Mouse (Mus musculus) limb, embryonic 10.5 days (tissue): ENCODE results near the gene Efcab10. TPM values are rescaled to one million over a fixed set of nuclear protein-coding genes. Genes with fewer than 3 reads are reported as not detected.
A peak's percentile ranks its signal among the peaks of the same experiment; 100 is the strongest.

Source experiments
- DNase-seq: peaks from one replicate; pipeline ENCODE4 v3.0.0-alpha.2; 2017; ENCODE audit warnings: low spot score
- H3K27ac ChIP-seq: fragments of 300-500 bp; sonication (generic); 2 replicates; pipeline ENCODE4 v1.5.1; 2016; ENCODE audit warnings: mild to moderate bottlenecking
- H3K27me3 ChIP-seq: fragments of 300-500 bp; sonication (generic); 2 replicates; pipeline ENCODE4 v1.6.1; 2016; ENCODE audit warnings: low read depth, mild to moderate bottlenecking; ENCODE audit not compliant: poor library complexity, severe bottlenecking
- H3K36me3 ChIP-seq: fragments of 300-500 bp; sonication (generic); 2 replicates; pipeline ENCODE4 v1.6.1; 2016; ENCODE audit warnings: mild to moderate bottlenecking, moderate library complexity
- H3K4me1 ChIP-seq: fragments of 300-500 bp; sonication (generic); 2 replicates; pipeline ENCODE4 v1.6.1; 2016
- H3K4me3 ChIP-seq: fragments of 300-500 bp; sonication (generic); 2 replicates; pipeline ENCODE4 v1.5.1; 2016; ENCODE audit warnings: mild to moderate bottlenecking, moderate library complexity
- H3K9me3 ChIP-seq: fragments of 300-500 bp; sonication (generic); replicated peaks from 2 replicates; pipeline ENCODE4 v1.6.1; 2016; ENCODE audit warnings: mild to moderate bottlenecking
- WGBS: fragments of 180-500 bp; shearing (Covaris S2); methylation state at CpG from one replicate; pipeline ENCODE4 v1.1.7; 2016; 5-methylcytosine and 5-hydroxymethylcytosine counted together
- polyA plus RNA-seq: library from polyadenylated mRNA; unstranded; fragments of >200 nt; fragmentation: Nextera tagmentation; extraction: Ambion mirVana; gene quantifications from 2 replicates; pipeline ENCODE4 v1.2.1, GENCODE M21; 2016

Gene Efcab10
- polyA plus RNA-seq, 1 experiment from 2014 or later, result 0.83 TPM

DNA sequence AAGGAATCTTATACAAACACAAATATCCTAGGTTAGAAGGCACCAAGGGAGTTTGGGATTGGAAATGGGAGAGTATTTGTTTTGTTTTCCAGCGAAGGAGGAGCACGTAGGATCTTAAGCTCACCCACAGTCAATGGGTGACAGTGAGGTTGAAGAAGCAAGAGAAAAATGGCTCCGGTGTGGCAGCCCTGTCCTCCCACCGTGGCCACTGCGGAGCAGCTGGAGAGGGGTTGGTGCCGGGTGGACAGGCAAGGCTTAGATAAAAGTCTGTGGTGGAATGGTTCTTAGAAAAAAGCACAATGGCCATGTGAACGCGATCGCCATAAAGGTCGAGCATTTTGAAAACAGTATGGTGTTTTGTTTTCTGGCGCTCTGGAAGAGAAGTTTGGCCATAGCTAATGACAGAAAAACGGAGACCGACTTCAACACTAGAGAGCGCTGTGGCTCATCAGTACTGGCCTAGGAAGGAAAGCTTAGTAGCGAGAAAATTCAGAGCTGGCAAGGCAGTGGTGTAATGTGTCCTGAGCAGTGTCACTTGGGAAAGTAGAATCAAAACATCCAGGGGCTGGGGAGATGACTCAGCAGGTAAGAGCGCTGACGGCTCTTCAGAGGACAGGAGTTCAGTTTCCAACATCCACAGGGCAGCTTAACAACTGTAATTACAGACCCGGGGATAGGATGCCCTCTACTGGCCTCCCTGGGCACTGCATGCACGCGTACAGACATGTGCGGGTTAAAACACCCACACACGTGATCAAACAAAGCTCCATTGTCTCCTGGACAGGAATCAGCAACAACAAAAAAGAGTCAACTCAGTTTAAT, 14.8 kb upstream of the Efcab10 start:
- H3K36me3 ChIP-seq, result no peaks in the 10 kb centered on the region
- H3K9me3 ChIP-seq, result no peaks in the 10 kb centered on the region
- no peaks in the 10 kb centered on the region for H3K27me3 ChIP-seq
- DNase-seq, result peak; percentile 91
- 20% methylated on average over 22 of the region's 22 CpGs for WGBS
- peak overlapping the region; percentile 44 for H3K4me3 ChIP-seq
- peak overlapping the region; percentile 14 for H3K27ac ChIP-seq
- H3K4me1 ChIP-seq, result 0 out of 2 replicates have a peak, but pooled peaks cover 4% of the 10 kb centered on the region

DNA sequence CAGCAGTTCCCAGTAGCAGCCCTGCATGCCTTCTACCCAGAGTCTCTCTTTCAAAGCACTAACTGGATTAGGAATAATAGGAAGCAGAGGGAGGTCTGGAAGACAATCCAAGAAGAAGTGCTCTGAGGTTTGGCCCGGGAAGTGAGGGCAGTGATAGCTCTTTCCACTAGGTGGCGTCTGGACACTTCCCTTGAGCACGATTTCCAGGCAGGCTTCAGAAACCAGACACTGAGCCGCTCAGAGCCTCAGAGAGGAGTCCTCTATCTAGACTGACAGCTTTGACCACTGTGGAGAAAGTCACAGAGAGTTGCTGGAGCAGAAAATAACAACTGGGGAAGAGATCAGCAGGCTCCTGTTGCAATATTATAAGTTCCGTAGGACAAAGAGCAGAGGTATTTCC, 5.8 kb upstream of the Efcab10 start:
- H3K9me3 ChIP-seq, result no peaks in the 10 kb centered on the region
- no peaks in the 10 kb centered on the region for H3K27me3 ChIP-seq
- DNase-seq, result peak; percentile 79
- peaks cover 5% of the 10 kb centered on the region; the same call in 1 of the 2 replicates for H3K4me1 ChIP-seq
- WGBS, result 10% methylated on average over 5 of the region's 5 CpGs
- no peak overlapping the region for H3K4me3 ChIP-seq
- no peak overlapping the region for H3K27ac ChIP-seq
- H3K36me3 ChIP-seq, result no peaks in the 10 kb centered on the region

DNA sequence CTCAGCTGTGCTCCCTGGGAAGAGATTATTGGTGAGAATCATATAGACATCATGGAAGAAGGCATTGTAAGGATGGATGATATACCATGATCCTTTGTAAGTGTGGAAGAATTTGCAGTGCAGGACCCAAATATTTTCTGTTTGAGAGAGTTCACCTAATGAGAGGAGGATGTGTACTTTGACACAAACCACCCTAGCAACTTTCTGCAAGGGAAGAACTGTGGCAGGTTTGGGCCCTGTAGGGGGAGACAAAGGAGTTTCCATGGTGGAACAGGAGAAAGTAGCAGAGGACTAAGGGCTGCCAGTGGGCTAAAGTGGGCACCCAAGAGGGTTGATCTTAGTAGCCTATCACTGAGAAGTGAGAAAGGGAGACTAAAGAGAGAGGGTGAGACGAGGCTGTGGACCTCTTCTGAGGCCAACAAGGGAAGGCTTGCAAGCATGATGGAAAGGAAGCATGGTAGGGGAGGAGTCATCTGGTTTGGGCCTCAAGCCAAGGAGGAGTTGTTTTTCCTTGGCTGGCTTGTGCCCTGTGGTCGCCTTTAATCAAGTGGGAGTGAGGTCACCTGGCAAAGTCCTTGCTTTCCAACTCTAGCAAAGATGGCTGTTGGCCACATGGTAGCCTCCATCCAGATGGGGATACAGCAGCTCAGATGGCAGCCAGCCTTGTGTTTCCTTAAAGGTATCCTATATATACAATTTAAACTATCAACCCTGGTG, 3.7 kb upstream of the Efcab10 start:
- DNase-seq, result no peak
- no peaks in the 10 kb centered on the region for H3K36me3 ChIP-seq
- H3K9me3 ChIP-seq, result no peaks in the 10 kb centered on the region
- H3K4me3 ChIP-seq, result no peak overlapping the region
- H3K4me1 ChIP-seq, result peaks cover 16% of the 10 kb centered on the region
- WGBS, result 77% methylated on average over 2 of the region's 2 CpGs
- H3K27ac ChIP-seq, result no peak overlapping the region
- H3K27me3 ChIP-seq, result no peaks in the 10 kb centered on the region

DNA sequence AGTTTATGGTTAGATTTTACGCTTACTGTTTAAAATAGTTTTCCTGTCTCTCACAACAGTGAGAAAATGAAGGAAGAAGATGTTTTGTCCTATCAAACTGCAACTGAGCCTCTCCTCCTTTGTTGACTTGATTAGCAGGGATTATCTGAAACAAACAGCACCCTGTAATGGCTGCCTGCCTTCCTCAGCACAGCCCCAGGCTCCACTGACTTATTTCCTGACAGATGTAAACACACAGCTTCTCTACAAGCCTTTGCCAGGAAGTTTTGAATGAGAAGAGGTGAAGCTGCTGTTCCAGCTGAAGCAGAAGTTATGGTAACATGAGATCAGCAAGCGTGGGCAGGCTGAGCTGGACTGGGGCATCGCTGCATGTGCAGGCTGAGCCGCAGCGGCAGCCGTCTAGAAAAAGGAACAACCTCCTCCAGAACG, 8.6 kb downstream of the Efcab10 start:
- no peaks in the 10 kb centered on the region for H3K27me3 ChIP-seq
- no peaks in the 10 kb centered on the region for H3K4me1 ChIP-seq
- DNase-seq, result no peak
- H3K27ac ChIP-seq, result no peak overlapping the region
- no peak overlapping the region for H3K4me3 ChIP-seq
- WGBS, result 72% methylated on average over 7 of the region's 7 CpGs
- no peaks in the 10 kb centered on the region for H3K36me3 ChIP-seq
- no peaks in the 10 kb centered on the region for H3K9me3 ChIP-seq

DNA sequence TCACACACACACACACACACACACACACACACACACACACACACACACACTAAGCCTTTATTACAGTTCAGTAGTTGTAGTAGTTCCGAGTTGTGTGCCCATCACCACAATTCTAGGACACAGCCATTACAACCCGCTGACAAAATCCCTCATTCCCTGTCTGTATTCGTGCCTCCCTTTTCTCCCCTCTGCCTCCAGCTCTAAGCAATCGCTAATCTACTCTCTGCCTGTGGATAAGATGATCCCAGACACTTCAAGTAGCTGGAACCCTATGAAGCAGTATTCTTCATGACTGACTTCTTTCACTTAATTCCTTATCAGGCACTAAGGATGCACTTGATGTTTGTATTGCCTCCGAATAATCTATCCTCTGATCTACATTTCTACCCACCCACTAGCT, 10.3 kb downstream of the Efcab10 start:
- no peaks in the 10 kb centered on the region for H3K9me3 ChIP-seq
- no peaks in the 10 kb centered on the region for H3K27me3 ChIP-seq
- no peaks in the 10 kb centered on the region for H3K36me3 ChIP-seq
- no peaks in the 10 kb centered on the region for H3K4me1 ChIP-seq
- H3K27ac ChIP-seq, result no peak overlapping the region
- no peak overlapping the region for H3K4me3 ChIP-seq
- 80% methylated on average over 5 of the region's 5 CpGs for WGBS
- DNase-seq, result no peak

DNA sequence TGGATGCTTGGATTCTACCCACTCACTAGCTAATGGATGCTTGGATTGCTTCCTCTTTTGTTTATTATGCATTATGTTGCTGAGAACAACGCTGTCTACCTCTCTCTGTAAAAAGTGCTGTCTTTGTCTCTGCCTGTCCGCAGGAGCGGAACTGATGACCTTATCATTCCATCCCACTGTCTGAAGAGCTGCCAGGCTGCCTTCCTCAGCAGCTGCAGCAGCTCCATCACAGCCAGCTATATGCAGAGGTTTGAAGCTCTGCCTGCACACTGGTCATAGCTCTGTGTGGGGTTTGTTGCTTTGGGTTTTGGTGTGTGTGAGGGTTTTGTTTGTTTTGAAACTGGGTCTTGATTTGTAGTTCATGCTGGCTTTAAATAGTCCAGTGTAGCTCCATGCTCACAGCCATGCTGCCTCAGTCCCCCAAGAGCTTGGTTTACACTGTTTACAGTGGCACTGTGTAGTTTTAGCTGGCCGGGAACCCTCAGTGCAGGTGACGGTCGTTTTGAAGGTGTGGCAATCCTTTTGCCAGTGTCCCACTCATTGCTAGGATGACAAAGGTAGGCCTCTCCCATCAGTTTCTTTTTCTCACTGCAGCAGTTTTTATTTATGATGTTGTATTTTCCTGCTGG, 10.9 kb downstream of the Efcab10 start:
- DNase-seq, result no peak
- no peaks in the 10 kb centered on the region for H3K9me3 ChIP-seq
- 72% methylated on average over 6 of the region's 6 CpGs for WGBS
- H3K27ac ChIP-seq, result no peak overlapping the region
- H3K4me3 ChIP-seq, result no peak overlapping the region
- no peaks in the 10 kb centered on the region for H3K4me1 ChIP-seq
- H3K27me3 ChIP-seq, result no peaks in the 10 kb centered on the region
- no peaks in the 10 kb centered on the region for H3K36me3 ChIP-seq

DNA sequence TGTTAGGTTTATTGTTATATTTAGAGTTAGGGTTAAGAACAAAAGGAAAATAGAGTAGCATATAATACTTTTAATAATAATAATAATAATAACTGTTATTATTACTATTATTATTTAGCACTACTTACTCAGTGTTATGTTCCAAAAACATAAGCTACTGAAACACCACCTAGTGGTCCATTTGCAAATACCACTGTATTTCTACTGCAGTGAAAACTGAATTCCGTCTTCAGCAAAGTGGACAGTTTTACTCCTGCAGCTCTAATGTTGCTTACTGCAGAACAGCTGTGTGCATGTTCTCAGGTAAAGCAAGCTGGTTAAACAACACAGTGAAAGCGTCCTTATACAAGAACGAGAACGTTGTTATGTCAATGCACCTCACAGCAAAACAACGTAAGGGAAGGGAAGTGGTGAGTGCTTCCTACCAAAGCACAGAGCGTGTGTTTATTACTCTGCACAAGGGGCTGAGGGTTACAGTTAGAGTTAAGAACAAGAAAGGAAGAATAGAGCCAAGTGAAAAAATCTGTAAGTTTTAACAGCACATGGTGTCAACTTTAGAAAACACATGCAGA, 17.0 kb downstream of the Efcab10 start:
- Histone ChIP-seq H3K4me1 (no peaks in the 10 kb centered on the region), H3K9me3 (no peaks in the 10 kb centered on the region), H3K27me3 (no peaks in the 10 kb centered on the region), H3K4me3 (no peak overlapping the region), H3K27ac (no peak overlapping the region), H3K36me3 (no peaks in the 10 kb centered on the region)
- WGBS, result 54% methylated on average over 6 of the region's 6 CpGs
- DNase-seq, result no peak

DNA sequence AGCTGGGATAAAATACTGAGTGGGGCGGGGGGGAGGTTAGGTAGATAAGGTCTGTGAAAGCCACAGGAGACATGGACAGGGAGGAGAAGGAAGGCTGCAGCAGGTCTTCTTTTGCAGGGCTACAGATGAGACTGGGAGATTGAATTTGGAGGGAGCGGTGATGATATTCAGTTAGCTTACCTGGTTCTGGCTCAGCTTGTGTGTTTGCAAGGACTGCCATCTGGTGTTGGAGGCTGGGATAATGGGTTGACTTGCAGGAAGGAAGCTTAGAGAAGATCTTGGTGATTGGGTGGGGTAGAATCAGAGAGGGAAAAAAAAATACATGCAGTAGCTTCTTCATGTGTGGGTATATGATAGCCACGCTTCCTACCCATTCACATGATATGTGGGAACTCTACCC, 29.7 kb downstream of the Efcab10 start:
- peaks cover 8% of the 10 kb centered on the region; the same call in 1 of the 2 replicates for H3K27me3 ChIP-seq
- H3K36me3 ChIP-seq, result no peaks in the 10 kb centered on the region
- no peaks in the 10 kb centered on the region for H3K4me1 ChIP-seq
- no peak overlapping the region for H3K4me3 ChIP-seq
- DNase-seq, result peak; percentile 41
- no peak overlapping the region for H3K27ac ChIP-seq
- WGBS, result 39% methylated on average over 3 of the region's 3 CpGs
- no peaks in the 10 kb centered on the region for H3K9me3 ChIP-seq

DNA sequence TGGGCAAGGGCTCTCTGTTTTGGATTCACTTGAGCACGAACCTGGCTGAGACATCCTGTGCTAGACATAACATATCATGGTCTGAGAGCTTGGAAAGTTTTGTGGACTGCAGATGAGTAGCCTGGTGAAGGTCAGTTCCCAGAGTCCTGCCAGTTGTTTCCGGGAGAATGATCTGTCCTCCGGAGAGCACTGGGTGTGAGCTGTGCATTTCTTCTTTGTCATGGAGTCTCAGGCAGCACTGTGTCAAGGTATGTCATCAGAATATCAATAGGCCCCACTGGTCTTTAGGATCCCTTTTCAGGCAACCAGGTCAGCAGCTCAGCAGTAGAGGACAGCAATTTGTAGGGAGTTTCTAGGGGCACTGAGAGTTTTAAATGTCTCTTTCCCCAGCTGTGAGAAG, 32.6 kb downstream of the Efcab10 start:
- WGBS, result 35% methylated on average over 3 of the region's 3 CpGs
- Histone ChIP-seq H3K27ac (no peak overlapping the region), H3K4me1 (peaks cover 11% of the 10 kb centered on the region), H3K9me3 (no peaks in the 10 kb centered on the region), H3K36me3 (no peaks in the 10 kb centered on the region), H3K27me3 (peaks cover 8% of the 10 kb centered on the region; the same call in 1 of the 2 replicates), H3K4me3 (no peak overlapping the region)
- no peak for DNase-seq

DNA sequence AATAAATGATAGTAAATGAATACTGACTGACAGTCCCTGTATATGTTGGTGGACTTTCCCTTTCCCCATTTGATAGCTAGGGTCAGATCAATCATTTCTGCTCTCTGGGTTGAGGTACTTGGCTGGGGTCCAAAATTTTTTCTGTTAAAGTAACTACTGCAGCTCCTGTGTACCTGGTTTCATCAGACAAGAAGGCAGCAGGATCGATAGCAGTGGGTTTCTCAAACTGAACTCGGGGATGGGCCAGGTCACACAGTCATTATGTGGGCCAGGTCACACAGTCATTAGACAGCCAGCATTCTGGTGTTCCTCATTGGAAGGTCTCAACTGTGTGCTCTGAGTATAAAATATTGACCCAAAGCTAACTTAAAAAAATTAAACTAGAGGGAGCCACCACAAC, 33.1 kb downstream of the Efcab10 start:
- Histone ChIP-seq H3K27ac (no peak overlapping the region), H3K4me3 (no peak overlapping the region), H3K27me3 (peaks cover 8% of the 10 kb centered on the region; the same call in 1 of the 2 replicates), H3K36me3 (no peaks in the 10 kb centered on the region), H3K9me3 (no peaks in the 10 kb centered on the region), H3K4me1 (peaks cover 12% of the 10 kb centered on the region)
- 81% methylated on average over 2 of the region's 2 CpGs for WGBS
- DNase-seq, result no peak

DNA sequence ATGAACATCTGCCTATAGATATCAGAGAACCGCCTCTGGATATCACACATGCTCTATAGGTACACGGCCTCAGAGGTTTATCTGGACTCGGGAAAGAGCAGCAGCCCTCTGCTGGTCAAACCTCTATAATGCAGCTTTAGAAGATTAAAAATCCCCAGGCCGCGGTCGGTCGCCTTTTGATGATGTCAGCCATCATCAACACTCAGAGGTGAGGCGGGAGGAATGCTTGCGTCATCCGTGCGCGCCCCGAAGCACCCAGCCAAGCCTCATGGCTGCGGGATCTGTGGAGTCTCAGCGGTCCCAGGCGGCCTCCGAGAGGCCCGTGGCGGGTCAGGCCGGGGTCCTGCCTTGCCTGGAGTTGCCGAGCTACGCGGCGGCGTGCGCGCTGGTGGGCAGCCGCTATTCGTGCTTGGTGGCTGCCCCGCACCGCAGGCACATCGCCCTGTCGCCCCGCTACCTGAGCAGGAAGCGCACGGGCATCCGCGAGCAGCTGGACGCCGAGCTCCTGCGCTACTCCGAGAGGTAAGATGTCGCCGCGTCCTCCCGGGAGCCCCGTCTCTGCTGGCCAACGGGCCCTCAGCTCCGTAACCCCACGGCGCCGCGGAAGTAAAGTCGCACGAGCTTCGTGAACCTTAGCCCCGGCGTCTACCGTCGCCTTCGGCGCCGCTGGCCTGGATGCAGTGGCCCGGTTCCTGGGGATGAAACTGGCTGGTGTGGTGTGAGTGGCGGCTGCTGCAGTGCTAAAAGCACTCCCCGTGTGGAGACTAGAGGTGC, 34.9 kb downstream of the Efcab10 start, which contains the start of gene Twistnb:
Twistnb (plus strand) TSS at position 249 of the 774 bp plus-strand sequence.
- WGBS, result under 1% methylated on average over 66 of the region's 66 CpGs

DNA sequence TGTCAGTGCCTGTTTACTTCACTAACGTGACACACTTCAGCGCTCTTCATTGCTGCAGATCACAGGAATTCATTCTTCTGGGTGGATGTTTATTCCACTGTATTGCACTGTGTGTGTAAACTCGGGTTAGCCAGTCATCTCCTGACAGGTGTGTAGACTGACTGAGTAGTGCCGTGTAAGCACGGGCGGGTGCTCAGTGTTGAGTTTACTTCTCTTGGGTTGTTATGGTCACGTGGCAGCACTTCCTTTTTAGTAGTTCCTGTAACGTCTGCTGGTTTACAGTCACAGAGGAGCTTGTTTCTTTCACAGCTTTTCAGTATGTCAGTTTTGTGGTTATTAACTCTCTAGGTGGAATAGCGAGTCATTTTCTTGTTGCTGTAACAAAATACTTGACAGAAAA, 39.2 kb downstream of the Efcab10 start:
- no peak for DNase-seq
- WGBS, result 93% methylated on average over 9 of the region's 9 CpGs
- Histone ChIP-seq H3K27ac (no peak overlapping the region), H3K27me3 (no peaks in the 10 kb centered on the region), H3K36me3 (peaks cover 41% of the 10 kb centered on the region), H3K9me3 (no peaks in the 10 kb centered on the region), H3K4me3 (no peak overlapping the region), H3K4me1 (peaks cover 12% of the 10 kb centered on the region)

More for the DNA sequence above, 34.9 kb downstream of the Efcab10 start, which contains the start of gene Twistnb:
- peak within 1 kb of the TSS; percentile 89 for H3K4me3 ChIP-seq
- H3K27me3 ChIP-seq, result no peaks in the 10 kb centered on the region
- peaks cover 11% of the 10 kb centered on the region for H3K36me3 ChIP-seq
- H3K4me1 ChIP-seq, result peaks cover 12% of the 10 kb centered on the region
- H3K9me3 ChIP-seq, result no peaks in the 10 kb centered on the region
- peak within 1 kb of the TSS; percentile 91 for H3K27ac ChIP-seq
- DNase-seq, result peak; percentile 98
